Mouse (Mus musculus): ENCODE measurements at regions not wholly inside any gene's neighbourhood (a gene's known extent, or its start where the extent isn't known, plus 50 kb on each side); places are given as distances from the start of the nearest gene placed in this dataset.

DNA sequence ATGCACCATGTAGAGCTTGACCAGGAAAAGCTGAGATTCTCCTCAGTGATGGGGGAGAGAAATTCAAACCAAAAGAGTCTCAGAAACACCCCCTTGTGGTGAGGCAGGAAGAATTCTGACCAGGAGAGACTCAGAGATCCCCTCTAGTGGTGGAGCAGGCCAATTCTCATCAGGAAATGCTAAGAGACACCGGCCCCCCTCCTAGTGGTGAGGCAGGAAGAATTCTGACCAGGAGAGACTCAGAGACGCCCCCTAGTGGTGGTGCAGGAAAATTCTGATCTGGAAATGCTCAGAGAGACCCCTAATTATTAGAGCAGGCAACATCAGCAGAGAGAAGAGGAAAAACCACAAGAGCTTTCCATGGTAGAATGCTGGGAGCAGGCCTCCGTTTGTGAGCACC lies 303.4 kb downstream of the Dcdc2c start:
- H3K4me1 ChIP-seq (ENCODE audit: control insufficient read depth, insufficient read depth, low read length): no peaks in the 10 kb centered on the region
- 59% methylated on average over 3 of the region's 3 CpGs for WGBS
- H3K36me3 ChIP-seq (ENCODE audit: control insufficient read depth, insufficient read depth, low read length): no peaks in the 10 kb centered on the region
- no peaks in the 10 kb centered on the region for H3K27me3 ChIP-seq (ENCODE audit: control insufficient read depth, insufficient read depth, low read length)
- H3K9ac ChIP-seq (replicated peaks; ENCODE audit: low read depth, low read length): no peak overlapping the region
- H3K9me3 ChIP-seq (ENCODE audit: control insufficient read depth, low read depth, low read length): no peaks in the 10 kb centered on the region
- H3K4me3 ChIP-seq (ENCODE audit: low read depth, low read length): no peak overlapping the region
- no peak overlapping the region for H3K27ac ChIP-seq (ENCODE audit: low read length)
- H3K4me2 ChIP-seq (replicated peaks; ENCODE audit: low read depth, low read length): no peak overlapping the region
- ATAC-seq (ENCODE audit: insufficient number of reproducible peaks, insufficient read depth, low FRiP score, low read depth): no peak

GRCm38 (mm10) chr12:28248287-28248686 lies 303.9 kb downstream of the Dcdc2c start:
- Histone ChIP-seq H3K9me3 (ENCODE audit: control insufficient read depth, low read depth, low read length) (no peaks in the 10 kb centered on the region), H3K4me3 (ENCODE audit: low read depth, low read length) (no peak overlapping the region), H3K4me2 (replicated peaks; ENCODE audit: low read depth, low read length) (no peak overlapping the region), H3K36me3 (ENCODE audit: control insufficient read depth, insufficient read depth, low read length) (no peaks in the 10 kb centered on the region), H3K9ac (replicated peaks; ENCODE audit: low read depth, low read length) (no peak overlapping the region), H3K27me3 (ENCODE audit: control insufficient read depth, insufficient read depth, low read length) (no peaks in the 10 kb centered on the region), H3K27ac (ENCODE audit: low read length) (no peak overlapping the region), H3K4me1 (ENCODE audit: control insufficient read depth, insufficient read depth, low read length) (no peaks in the 10 kb centered on the region)
- ATAC-seq (ENCODE audit: insufficient number of reproducible peaks, insufficient read depth, low FRiP score, low read depth): no peak
- 89% methylated on average over 3 of the region's 3 CpGs for WGBS

GRCm38 (mm10) chr12:28238016-28238415 lies 314.2 kb downstream of the Dcdc2c start:
- H3K9ac ChIP-seq (replicated peaks; ENCODE audit: low read depth, low read length): no peak overlapping the region

GRCm38 (mm10) chr12:28237041-28237440 lies 315.2 kb downstream of the Dcdc2c start:
- Histone ChIP-seq H3K9me3 (ENCODE audit: control insufficient read depth, low read depth, low read length) (no peaks in the 10 kb centered on the region), H3K27me3 (ENCODE audit: control insufficient read depth, insufficient read depth, low read length) (no peaks in the 10 kb centered on the region), H3K4me2 (replicated peaks; ENCODE audit: low read depth, low read length) (no peak overlapping the region), H3K27ac (ENCODE audit: low read length) (no peak overlapping the region), H3K36me3 (ENCODE audit: control insufficient read depth, insufficient read depth, low read length) (no peaks in the 10 kb centered on the region), H3K4me3 (ENCODE audit: low read depth, low read length) (no peak overlapping the region), H3K9ac (replicated peaks; ENCODE audit: low read depth, low read length) (no peak overlapping the region), H3K4me1 (ENCODE audit: control insufficient read depth, insufficient read depth, low read length) (no peaks in the 10 kb centered on the region)
- ATAC-seq (ENCODE audit: insufficient number of reproducible peaks, insufficient read depth, low FRiP score, low read depth): no peak
- 60% methylated on average over 4 of the region's 4 CpGs for WGBS

More at GRCm38 (mm10) chr12:28238016-28238415, 314.2 kb downstream of the Dcdc2c start:
- WGBS: 87% methylated on average over 5 of the region's 5 CpGs
- Histone ChIP-seq H3K4me1 (ENCODE audit: control insufficient read depth, insufficient read depth, low read length) (no peaks in the 10 kb centered on the region), H3K27ac (ENCODE audit: low read length) (no peak overlapping the region), H3K4me2 (replicated peaks; ENCODE audit: low read depth, low read length) (no peak overlapping the region), H3K9me3 (ENCODE audit: control insufficient read depth, low read depth, low read length) (no peaks in the 10 kb centered on the region), H3K36me3 (ENCODE audit: control insufficient read depth, insufficient read depth, low read length) (no peaks in the 10 kb centered on the region), H3K4me3 (ENCODE audit: low read depth, low read length) (no peak overlapping the region), H3K27me3 (ENCODE audit: control insufficient read depth, insufficient read depth, low read length) (no peaks in the 10 kb centered on the region)
- ATAC-seq (ENCODE audit: insufficient number of reproducible peaks, insufficient read depth, low FRiP score, low read depth): no peak

- H3K9ac ChIP-seq (replicated peaks; ENCODE audit: low read depth, low read length): no peak overlapping the region
- ATAC-seq (ENCODE audit: insufficient number of reproducible peaks, insufficient read depth, low FRiP score, low read depth): no peak
- no peak overlapping the region for H3K4me2 ChIP-seq (replicated peaks; ENCODE audit: low read depth, low read length)
- no peaks in the 10 kb centered on the region for H3K27me3 ChIP-seq (ENCODE audit: control insufficient read depth, insufficient read depth, low read length)
- H3K4me1 ChIP-seq (ENCODE audit: control insufficient read depth, insufficient read depth, low read length): no peaks in the 10 kb centered on the region
- no peaks in the 10 kb centered on the region for H3K9me3 ChIP-seq (ENCODE audit: control insufficient read depth, low read depth, low read length)
- H3K4me3 ChIP-seq (ENCODE audit: low read depth, low read length): no peak overlapping the region
- H3K36me3 ChIP-seq (ENCODE audit: control insufficient read depth, insufficient read depth, low read length): no peaks in the 10 kb centered on the region
- no peak overlapping the region for H3K27ac ChIP-seq (ENCODE audit: low read length)
- 83% methylated on average over 1 of the region's 1 CpGs for WGBS
These were observed 349.4 kb downstream of the Dcdc2c start for GRCm38 (mm10) chr12:28202847-28203246.

DNA sequence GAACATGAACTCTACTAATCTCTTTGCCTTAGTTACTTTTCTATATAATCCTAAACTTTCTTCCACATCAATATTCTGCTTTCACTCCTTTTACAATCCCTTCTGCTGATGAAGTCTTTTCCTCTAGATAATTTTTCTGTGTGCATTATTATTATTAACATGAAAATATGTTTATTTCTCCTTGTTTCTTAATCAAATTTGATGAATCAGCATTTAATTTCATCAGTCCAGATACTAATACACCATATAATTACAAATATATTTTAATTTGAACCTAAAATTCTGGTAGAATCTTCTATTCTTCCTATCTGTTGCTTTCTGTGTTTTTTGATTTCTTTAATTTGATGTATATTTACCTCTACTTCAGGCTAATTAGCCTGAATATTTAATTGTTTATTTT lies 365.5 kb downstream of the Dcdc2c start:
- no peaks in the 10 kb centered on the region for H3K4me1 ChIP-seq (ENCODE audit: control insufficient read depth, insufficient read depth, low read length)
- H3K4me3 ChIP-seq (ENCODE audit: low read depth, low read length): no peak overlapping the region
- no peak for ATAC-seq (ENCODE audit: insufficient number of reproducible peaks, insufficient read depth, low FRiP score, low read depth)

DNA sequence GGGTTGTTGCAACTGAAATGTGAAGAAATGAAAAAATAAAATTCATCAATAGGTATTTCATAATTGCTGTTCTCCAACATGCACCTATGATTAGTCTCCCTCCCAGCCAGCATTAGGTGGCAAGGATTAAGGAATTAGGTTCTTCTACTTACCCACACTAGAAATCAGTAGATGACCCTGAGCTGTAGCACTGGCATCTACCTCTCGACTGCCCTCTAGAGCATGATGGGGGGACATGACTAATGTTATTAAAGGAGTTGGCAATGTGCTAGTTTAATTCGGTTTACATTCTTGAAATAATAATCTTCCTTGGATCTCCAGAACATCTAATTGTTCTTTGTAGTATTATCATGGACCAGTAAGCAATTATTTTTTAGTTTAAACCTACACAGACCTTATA lies 370.9 kb downstream of the Dcdc2c start:
- no peaks in the 10 kb centered on the region for H3K36me3 ChIP-seq (ENCODE audit: control insufficient read depth, insufficient read depth, low read length)
- no peak overlapping the region for H3K27ac ChIP-seq (ENCODE audit: low read length)
- WGBS: 54% methylated on average over 2 of the region's 2 CpGs
- H3K9ac ChIP-seq (replicated peaks; ENCODE audit: low read depth, low read length): no peak overlapping the region
- H3K4me2 ChIP-seq (replicated peaks; ENCODE audit: low read depth, low read length): no peak overlapping the region
- H3K4me3 ChIP-seq (ENCODE audit: low read depth, low read length): no peak overlapping the region
- no peaks in the 10 kb centered on the region for H3K4me1 ChIP-seq (ENCODE audit: control insufficient read depth, insufficient read depth, low read length)
- no peaks in the 10 kb centered on the region for H3K9me3 ChIP-seq (ENCODE audit: control insufficient read depth, low read depth, low read length)
- no peak for ATAC-seq (ENCODE audit: insufficient number of reproducible peaks, insufficient read depth, low FRiP score, low read depth)
- H3K27me3 ChIP-seq (ENCODE audit: control insufficient read depth, insufficient read depth, low read length): no peaks in the 10 kb centered on the region

More for the DNA sequence above, 365.5 kb downstream of the Dcdc2c start:
- no peaks in the 10 kb centered on the region for H3K27me3 ChIP-seq (ENCODE audit: control insufficient read depth, insufficient read depth, low read length)
- H3K9me3 ChIP-seq (ENCODE audit: control insufficient read depth, low read depth, low read length): no peaks in the 10 kb centered on the region
- no peaks in the 10 kb centered on the region for H3K36me3 ChIP-seq (ENCODE audit: control insufficient read depth, insufficient read depth, low read length)
- no peak overlapping the region for H3K27ac ChIP-seq (ENCODE audit: low read length)
- H3K9ac ChIP-seq (replicated peaks; ENCODE audit: low read depth, low read length): no peak overlapping the region
- no peak overlapping the region for H3K4me2 ChIP-seq (replicated peaks; ENCODE audit: low read depth, low read length)

DNA sequence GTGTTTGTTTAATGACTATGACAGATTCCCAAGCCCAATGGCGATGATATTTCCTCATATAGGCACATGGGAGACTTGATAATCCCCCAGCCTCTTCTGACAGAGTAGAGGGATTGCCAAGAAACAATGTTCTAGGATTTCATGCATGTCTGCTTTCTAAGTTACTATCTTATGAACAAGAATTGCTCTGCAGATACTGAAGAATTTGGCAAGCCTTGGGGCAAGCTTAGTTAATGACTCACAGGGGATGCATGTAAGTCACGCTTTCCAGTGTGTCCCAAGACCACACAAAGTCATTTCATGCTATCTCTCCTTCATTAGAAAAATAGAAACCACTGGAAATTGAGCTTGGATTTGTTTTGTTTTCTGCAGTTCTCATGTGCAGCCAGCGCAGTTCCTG lies 376.2 kb downstream of the Dcdc2c start:
- Histone ChIP-seq H3K27me3 (ENCODE audit: control insufficient read depth, insufficient read depth, low read length) (no peaks in the 10 kb centered on the region), H3K9me3 (ENCODE audit: control insufficient read depth, low read depth, low read length) (no peaks in the 10 kb centered on the region), H3K9ac (replicated peaks; ENCODE audit: low read depth, low read length) (no peak overlapping the region), H3K4me3 (ENCODE audit: low read depth, low read length) (no peak overlapping the region), H3K36me3 (ENCODE audit: control insufficient read depth, insufficient read depth, low read length) (no peaks in the 10 kb centered on the region), H3K27ac (ENCODE audit: low read length) (no peak overlapping the region), H3K4me2 (replicated peaks; ENCODE audit: low read depth, low read length) (no peak overlapping the region), H3K4me1 (ENCODE audit: control insufficient read depth, insufficient read depth, low read length) (no peaks in the 10 kb centered on the region)
- ATAC-seq (ENCODE audit: insufficient number of reproducible peaks, insufficient read depth, low FRiP score, low read depth): no peak
- WGBS: 71% methylated on average over 3 of the region's 3 CpGs

DNA sequence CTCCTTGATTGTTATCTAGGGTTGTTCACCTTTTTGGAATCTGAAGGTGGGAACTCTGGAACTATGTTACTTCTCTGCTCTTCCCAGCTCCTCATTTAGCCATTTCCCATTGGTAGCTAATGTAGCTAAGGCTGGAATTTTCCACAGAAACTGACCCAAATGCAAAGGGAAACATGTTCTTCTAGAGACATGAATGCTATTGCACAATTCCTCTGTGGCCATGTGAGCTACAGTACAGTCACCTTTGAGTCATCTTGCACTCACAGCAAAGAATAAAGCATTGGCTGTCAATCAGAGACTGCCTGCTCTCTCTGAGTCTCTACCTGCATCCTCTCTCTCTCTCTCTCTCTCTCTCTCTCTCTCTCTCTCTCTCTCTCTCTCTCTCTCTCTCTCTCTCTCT lies 378.1 kb downstream of the Dcdc2c start:
- Histone ChIP-seq H3K4me2 (replicated peaks; ENCODE audit: low read depth, low read length) (no peak overlapping the region), H3K27me3 (ENCODE audit: control insufficient read depth, insufficient read depth, low read length) (no peaks in the 10 kb centered on the region), H3K4me1 (ENCODE audit: control insufficient read depth, insufficient read depth, low read length) (no peaks in the 10 kb centered on the region), H3K9ac (replicated peaks; ENCODE audit: low read depth, low read length) (no peak overlapping the region), H3K27ac (ENCODE audit: low read length) (no peak overlapping the region), H3K36me3 (ENCODE audit: control insufficient read depth, insufficient read depth, low read length) (no peaks in the 10 kb centered on the region), H3K9me3 (ENCODE audit: control insufficient read depth, low read depth, low read length) (no peaks in the 10 kb centered on the region), H3K4me3 (ENCODE audit: low read depth, low read length) (no peak overlapping the region)
- no peak for ATAC-seq (ENCODE audit: insufficient number of reproducible peaks, insufficient read depth, low FRiP score, low read depth)
